Mouse (Mus musculus): ENCODE results near the gene Ctnna2.

Gene Ctnna2

DNA sequence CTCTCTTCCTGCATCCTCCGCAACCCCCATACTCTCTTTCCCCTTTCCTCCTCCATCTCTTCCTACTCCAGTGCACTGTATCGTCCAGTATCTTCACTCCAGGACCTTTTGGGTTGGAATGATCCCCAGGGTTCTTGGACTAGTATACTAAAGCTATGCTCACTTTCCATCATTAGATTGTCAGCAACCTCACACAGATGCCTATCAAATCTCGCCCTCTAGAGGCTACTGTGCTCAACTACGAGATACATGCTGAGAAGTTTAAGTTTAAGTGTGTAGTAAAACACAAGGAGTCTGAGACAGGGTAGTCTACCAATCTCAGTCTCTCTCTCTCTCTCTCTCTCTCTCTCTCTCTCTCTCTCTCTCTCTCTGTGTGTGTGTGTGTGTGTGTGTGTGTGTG lies 396.9 kb downstream of the Ctnna2 start:
- DNase-seq (ENCODE audit: low read depth, low spot score): no peak

DNA sequence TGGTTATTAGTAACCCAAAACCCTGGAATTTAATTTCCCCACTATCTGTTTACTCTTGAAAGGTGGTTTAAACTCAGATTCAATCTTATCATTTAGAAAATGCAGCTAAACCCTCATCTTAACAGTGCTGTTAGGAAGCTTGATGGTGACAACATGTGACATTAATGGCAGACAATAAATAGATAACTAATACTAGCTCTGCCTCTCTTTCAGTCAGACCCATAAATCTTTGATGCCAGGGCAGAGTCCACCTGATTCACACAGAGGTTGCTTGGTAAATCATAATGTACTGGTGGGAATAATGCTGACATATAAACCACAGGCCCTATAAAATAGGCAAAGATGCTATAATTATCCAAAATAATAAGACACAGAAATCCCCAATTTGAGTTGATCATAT lies 398.6 kb downstream of the Ctnna2 start:
- DNase-seq (ENCODE audit: low read depth, low spot score): no peak

DNA sequence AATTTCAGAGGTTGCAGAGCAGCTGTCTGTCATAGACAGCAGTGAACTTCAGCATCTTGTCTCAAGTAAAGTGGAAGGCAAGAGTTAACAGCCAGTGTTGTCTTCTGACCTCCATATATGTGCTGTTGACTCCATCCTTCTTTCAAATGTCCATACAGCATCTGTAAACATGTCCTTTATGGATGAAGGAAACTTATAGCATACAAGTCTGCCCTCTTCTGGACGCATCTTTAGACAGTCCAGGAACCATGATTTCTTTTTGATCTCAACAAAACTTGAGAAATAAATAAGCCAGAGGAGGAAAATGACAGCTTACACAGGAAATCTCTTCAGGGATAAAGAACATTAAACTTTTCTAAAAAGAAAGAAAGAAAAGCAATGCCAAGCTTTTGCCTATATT lies 400.9 kb downstream of the Ctnna2 start:
- DNase-seq (ENCODE audit: low read depth, low spot score): no peak

DNA sequence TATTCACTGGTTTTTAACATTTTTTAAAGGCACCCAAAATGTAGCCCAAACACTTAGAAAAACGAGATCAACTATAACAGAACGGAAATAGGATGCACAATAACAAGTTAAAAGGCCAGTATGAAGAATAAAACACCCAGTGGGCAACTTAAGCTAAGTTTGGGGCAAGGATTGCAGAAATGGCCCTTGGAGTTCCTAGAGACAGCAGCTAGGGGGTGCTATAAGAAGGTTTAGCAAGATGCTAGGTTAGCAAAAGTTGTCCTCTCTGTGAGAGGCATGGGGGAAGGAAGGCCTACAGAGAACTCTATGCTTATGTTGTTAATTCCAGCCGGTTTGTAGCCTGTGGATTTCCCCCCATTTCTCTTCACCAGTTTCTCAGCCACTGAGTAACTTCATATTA lies 401.9 kb downstream of the Ctnna2 start:
- DNase-seq (ENCODE audit: low read depth, low spot score): no peak

- no peak for DNase-seq (ENCODE audit: low read depth, low spot score)
These were observed 406.9 kb downstream of the Ctnna2 start for GRCm38 (mm10) chr6:77572614-77573013.

DNA sequence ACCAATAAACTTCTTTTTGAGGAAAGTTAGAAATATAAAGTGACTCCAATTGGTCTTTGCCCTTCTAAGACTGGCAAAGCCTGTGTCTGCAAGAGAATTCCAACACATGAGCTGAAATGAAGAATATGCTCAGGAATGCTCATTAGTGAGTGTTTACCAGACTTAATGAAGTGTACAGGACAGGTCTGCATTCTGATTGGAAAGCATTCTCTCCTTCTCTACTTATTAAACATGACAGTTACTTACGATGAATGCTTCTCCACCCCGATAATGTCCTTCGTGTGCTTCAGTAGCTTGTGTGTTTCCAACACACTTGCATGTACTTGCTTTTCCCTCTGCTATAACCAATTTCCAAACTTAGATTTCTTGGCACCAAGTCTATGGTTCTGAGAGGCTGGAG lies 409.6 kb downstream of the Ctnna2 start:
- DNase-seq (ENCODE audit: low read depth, low spot score): no peak

GRCm38 (mm10) chr6:77556181-77556580 lies 423.3 kb downstream of the Ctnna2 start:
- no peak for DNase-seq (ENCODE audit: low read depth, low spot score)

GRCm38 (mm10) chr6:77537055-77537807 lies 442.3 kb downstream of the Ctnna2 start:
- no peak for DNase-seq (ENCODE audit: low read depth, low spot score)

DNA sequence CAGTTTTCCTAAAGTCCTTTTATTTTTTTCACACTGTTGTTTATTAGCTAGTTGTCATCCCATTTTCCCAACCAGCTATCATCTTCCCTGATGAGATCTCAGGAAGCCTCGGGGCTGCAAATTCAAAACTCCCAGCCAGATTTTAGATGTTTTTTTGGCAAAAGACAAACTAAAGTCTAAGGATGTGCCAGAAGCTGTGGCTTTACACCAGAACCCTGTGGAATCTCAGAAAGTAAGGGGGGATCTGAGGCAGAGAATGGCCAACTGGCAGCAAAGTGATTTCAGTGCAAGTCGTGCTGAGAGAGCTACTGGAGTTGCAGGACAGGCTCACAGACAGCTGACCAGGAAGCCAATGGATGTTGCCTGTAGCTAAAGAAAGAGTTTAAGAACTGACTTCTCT lies 451.9 kb downstream of the Ctnna2 start:
- no peak for DNase-seq (ENCODE audit: low read depth, low spot score)

- DNase-seq (ENCODE audit: low read depth, low spot score): no peak
These were observed 457.7 kb downstream of the Ctnna2 start for GRCm38 (mm10) chr6:77521836-77522235.

- DNase-seq (ENCODE audit: low read depth, low spot score): no peak
These were observed 463.0 kb downstream of the Ctnna2 start for GRCm38 (mm10) chr6:77516515-77516914.

DNA sequence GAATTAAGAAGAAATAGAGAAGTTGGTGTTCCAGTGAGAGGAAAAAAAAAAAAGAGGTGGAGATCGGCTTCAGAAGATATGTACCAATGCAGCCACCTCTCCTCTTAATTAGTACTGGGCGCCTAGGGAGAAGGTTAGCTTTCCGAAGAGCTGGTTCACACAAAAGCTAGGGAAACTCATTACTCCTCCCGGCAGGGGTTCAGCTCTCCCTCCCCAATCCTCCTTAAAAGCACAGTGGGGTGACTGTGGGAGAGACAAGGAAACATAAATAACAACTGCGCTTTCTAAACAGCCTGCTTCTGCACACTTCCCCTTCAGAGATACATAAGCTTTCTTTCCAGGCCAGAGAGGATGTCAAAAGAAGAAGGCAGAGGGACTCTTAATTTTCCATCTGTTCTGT lies 467.7 kb downstream of the Ctnna2 start:
- DNase-seq (ENCODE audit: low read depth, low spot score): no peak

- no peak for DNase-seq (ENCODE audit: low read depth, low spot score)
These were observed 487.8 kb downstream of the Ctnna2 start for GRCm38 (mm10) chr6:77491721-77492120.

GRCm38 (mm10) chr6:77486658-77487057 lies 492.8 kb downstream of the Ctnna2 start:
- no peak for DNase-seq (ENCODE audit: low read depth, low spot score)

DNA sequence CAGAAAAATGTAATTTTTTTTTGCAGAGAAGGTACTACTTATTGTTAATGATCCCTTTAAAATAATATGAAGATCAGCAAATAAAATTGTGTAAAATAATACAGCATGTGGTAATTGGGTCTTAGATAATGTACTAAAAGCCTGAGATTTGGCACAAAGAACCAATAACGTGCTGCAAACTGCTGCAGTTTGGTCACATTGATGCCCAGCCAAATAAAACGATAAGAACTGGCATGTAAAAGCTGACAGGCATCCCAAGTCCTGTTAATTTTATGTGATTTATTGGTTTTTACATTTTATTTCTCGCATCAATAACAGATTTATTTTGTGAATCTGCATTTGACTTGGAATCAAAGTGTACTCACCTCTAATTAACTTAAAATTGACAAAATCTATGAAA lies 497.4 kb downstream of the Ctnna2 start:
- DNase-seq (ENCODE audit: low read depth, low spot score): no peak

GRCm38 (mm10) chr6:77475354-77475753 lies 504.1 kb downstream of the Ctnna2 start:
- DNase-seq (ENCODE audit: low read depth, low spot score): no peak

- DNase-seq (ENCODE audit: low read depth, low spot score): no peak
These were observed 506.2 kb downstream of the Ctnna2 start for GRCm38 (mm10) chr6:77473256-77473655.

DNA sequence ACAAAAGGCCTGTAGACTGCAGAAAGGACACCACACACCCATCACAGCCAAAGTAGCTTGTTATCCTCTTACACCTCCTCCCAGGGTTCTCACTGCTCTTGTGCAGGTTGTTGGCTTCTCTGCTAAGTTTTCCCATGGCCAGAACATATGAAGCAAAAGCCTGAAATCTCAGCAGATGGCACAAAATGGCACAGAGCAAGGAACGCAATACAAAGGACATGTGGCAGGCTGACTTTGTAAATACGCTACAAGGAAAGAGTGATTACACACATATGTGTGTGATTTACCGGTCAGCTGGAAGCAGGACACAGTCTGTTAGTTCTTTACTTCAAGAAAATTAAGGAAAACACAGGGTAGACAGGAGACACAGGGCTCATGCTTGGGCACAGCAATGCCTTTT lies 511.4 kb downstream of the Ctnna2 start:
- no peak for DNase-seq (ENCODE audit: low read depth, low spot score)

DNA sequence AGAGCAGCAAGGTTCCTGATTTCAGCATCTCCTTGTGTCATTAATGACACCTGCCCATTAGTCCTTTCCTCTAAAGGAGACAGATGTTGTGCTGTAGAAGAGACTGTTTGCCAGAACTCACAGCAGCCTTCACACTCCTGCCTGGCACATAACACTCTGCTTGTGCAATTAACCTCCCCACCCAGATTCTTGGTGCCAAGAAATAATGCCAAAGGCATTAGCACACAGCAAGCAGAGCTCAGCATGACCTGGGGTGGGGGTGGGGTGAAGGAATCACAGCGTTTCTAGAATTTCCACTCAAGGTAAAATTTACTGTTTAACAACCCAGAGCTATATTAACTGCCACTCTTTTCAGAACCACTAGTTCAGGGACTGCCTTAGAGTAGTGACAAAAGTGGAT lies 516.8 kb downstream of the Ctnna2 start:
- DNase-seq (ENCODE audit: low read depth, low spot score): no peak

DNA sequence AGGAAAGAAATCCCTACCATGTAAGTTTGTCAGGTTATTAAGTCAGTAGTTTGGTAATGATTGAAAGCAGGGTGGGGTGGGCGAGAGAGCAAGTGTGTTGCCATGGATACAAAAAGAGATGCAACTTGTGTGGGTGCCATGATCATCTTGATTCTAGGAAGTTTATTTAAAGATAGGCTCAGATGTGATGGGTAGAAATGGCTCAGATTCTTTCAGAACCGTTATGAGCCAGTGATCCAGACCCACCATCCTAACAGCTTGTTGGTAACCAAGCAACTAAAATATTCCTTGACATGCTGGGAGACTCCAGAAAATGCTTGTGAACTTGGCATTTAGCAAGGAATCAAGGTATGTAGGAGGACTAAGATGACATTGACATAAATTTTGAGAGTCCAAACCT lies 521.6 kb downstream of the Ctnna2 start:
- DNase-seq (ENCODE audit: low read depth, low spot score): no peak

GRCm38 (mm10) chr6:77446861-77447260 lies 532.6 kb downstream of the Ctnna2 start:
- no peak for DNase-seq (ENCODE audit: low read depth, low spot score)

DNA sequence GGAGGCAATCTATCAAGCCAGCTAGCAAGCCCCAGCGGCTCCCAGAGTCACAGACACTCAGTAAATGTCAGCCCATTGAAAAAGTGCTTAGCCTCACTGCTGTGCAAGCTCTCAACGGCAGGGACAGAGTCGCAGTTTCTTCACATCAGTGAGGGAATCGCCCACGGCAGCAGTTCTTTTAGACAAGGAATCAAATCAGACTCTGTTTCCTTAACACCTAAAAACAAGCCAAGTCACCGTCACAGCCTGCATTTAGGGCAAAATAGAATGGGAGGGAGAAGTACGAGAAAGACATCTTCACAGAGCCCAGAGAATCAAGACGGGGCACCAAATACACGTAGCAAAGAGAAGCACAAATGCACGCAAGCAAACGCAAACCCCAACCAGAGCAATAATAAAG lies 535.6 kb downstream of the Ctnna2 start:
- no peak for DNase-seq (ENCODE audit: low read depth, low spot score)

GRCm38 (mm10) chr6:77441051-77441450 lies 538.4 kb downstream of the Ctnna2 start:
- DNase-seq (ENCODE audit: low read depth, low spot score): no peak

DNA sequence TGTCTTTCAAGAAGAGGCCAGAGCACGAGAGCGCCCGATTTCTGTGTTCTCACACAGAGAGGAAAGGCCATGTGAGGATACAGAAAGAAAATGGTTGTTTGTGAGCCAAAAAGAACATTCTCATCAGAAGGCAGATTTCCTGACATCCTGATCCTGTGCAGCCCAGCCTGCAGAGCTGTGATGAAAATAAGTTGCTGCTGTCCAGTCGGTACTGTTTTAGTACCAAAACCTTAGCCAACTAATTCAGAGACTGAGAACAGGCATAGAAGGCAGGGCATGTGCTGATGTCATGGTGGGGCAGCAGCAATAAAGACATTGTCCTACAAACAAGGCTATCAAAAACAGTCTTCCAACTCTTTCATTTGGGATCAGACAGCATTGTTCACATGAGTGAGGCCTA lies 549.1 kb downstream of the Ctnna2 start:
- DNase-seq (ENCODE audit: low read depth, low spot score): no peak
